Mouse (Mus musculus) limb, embryonic 13.5 days (tissue): ENCODE measurements around the gene Prpf31. TPM values are rescaled to one million over a fixed set of nuclear protein-coding genes. Genes with fewer than 3 reads are reported as not detected.

ENCODE experiments used
- ATAC-seq: fragments of 200-750 bp; cut with Nextera tagmentation; 2 replicates; pipeline ENCODE4 v1.8.0; 2017; ENCODE audit warnings: low read depth, moderate number of reproducible peaks, moderate TSS enrichment; ENCODE audit not compliant: low FRiP score
- H3K27ac ChIP-seq: fragments of 300-500 bp; sonication (generic); 2 replicates; pipeline ENCODE4 v1.5.1; 2015; ENCODE audit warnings: inconsistent platforms, mild to moderate bottlenecking, moderate library complexity
- H3K27me3 ChIP-seq: fragments of 300-500 bp; sonication (generic); 2 replicates; pipeline ENCODE4 v1.6.1; 2015; ENCODE audit warnings: mild to moderate bottlenecking, inconsistent platforms
- H3K36me3 ChIP-seq: fragments of 300-500 bp; sonication (generic); 2 replicates; pipeline ENCODE4 v1.6.1; 2015; ENCODE audit warnings: inconsistent platforms, mild to moderate bottlenecking, moderate library complexity
- H3K4me1 ChIP-seq: fragments of 300-500 bp; sonication (generic); 2 replicates; pipeline ENCODE4 v1.6.1; 2015; ENCODE audit warnings: inconsistent platforms
- H3K4me2 ChIP-seq: fragments of 300-500 bp; sonication (generic); replicated peaks from 2 replicates; pipeline ENCODE4 v1.6.1; 2015; ENCODE audit warnings: inconsistent platforms, mild to moderate bottlenecking, moderate library complexity
- H3K4me3 ChIP-seq: fragments of 300-500 bp; sonication (generic); 2 replicates; pipeline ENCODE4 v1.5.1; 2015; ENCODE audit warnings: moderate library complexity, mild to moderate bottlenecking, inconsistent platforms
- H3K9ac ChIP-seq: fragments of 300-500 bp; sonication (generic); 2 replicates; pipeline ENCODE4 v1.6.1; 2015; ENCODE audit warnings: mild to moderate bottlenecking, inconsistent platforms
- H3K9me3 ChIP-seq: fragments of 300-500 bp; sonication (generic); 2 replicates; pipeline ENCODE4 v1.6.1; 2016; ENCODE audit warnings: inconsistent platforms
- WGBS: fragments of 180-500 bp; shearing (Covaris S2); methylation state at CpG from one replicate; pipeline ENCODE4 v1.1.7; 2015; 5-methylcytosine and 5-hydroxymethylcytosine counted together
- microRNA-seq: library from miRNA; unstranded; fragments of <30 nt; microRNA quantifications from one replicate; pipeline ENCODE4, GENCODE M21; 2016
- polyA plus RNA-seq: library from polyadenylated mRNA; unstranded; fragments of >200 nt; fragmentation: Nextera tagmentation; extraction: Ambion mirVana; gene quantifications from 2 replicates; pipeline ENCODE4 v1.2.1, GENCODE M21; 2015

The Prpf31 gene
- polyA plus RNA-seq, 1 experiment from 2014 or later = 121 TPM

DNA sequence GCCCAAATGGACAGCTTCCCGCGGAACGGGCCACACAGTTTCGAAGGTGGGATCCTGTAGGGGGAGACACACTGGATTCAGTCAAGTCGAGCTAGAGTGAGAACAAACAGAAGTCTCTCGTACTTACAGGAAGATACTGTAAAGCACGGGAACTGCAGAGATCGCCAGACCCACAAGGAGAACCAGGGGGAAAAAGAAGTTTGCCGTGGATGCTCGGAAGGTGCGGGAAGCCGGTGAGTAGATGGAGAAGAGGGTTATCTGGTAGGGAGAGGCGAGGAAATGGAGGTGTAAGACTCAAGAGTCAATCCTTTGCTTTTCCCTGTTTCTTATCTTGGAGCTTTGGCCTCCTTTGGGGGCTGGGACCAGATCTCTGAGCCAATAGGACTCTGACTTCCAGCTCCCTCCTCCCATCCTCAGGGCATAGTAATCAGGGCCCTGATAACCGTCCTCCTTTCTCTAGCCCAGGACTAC lies 37.2 kb downstream of the Prpf31 start:
- H3K4me2 ChIP-seq = peak overlapping the region; percentile 31
- ATAC-seq = no peak

GRCm38 (mm10) chr7:3674507-3675227 lies 44.9 kb downstream of the Prpf31 start:
- no peaks in the 10 kb centered on the region for H3K9me3 ChIP-seq
- H3K4me3 ChIP-seq = no peak overlapping the region
- peak; percentile 81 for ATAC-seq
- H3K4me1 ChIP-seq = no peaks in the 10 kb centered on the region
- no peak overlapping the region for H3K4me2 ChIP-seq
- 71% methylated on average over 10 of the region's 10 CpGs for WGBS
- H3K27me3 ChIP-seq = no peaks in the 10 kb centered on the region
- H3K9ac ChIP-seq = no peak overlapping the region
- peaks cover 17% of the 10 kb centered on the region for H3K36me3 ChIP-seq
- no peak overlapping the region for H3K27ac ChIP-seq

More for the DNA sequence above, 37.2 kb downstream of the Prpf31 start:
- Histone ChIP-seq H3K4me3 (no peak overlapping the region), H3K27me3 (no peaks in the 10 kb centered on the region), H3K4me1 (peaks cover 23% of the 10 kb centered on the region), H3K27ac (no peak overlapping the region), H3K36me3 (peaks cover 17% of the 10 kb centered on the region), H3K9ac (no peak overlapping the region), H3K9me3 (no peaks in the 10 kb centered on the region)
- WGBS = 13% methylated on average over 14 of the region's 14 CpGs

GRCm38 (mm10) chr7:3675228-3675548 lies 45.4 kb downstream of the Prpf31 start:
- Histone ChIP-seq H3K4me1 (no peaks in the 10 kb centered on the region), H3K9ac (no peak overlapping the region), H3K4me3 (no peak overlapping the region), H3K4me2 (no peak overlapping the region), H3K9me3 (no peaks in the 10 kb centered on the region), H3K27me3 (no peaks in the 10 kb centered on the region), H3K27ac (no peak overlapping the region), H3K36me3 (peaks cover 18% of the 10 kb centered on the region)
- ATAC-seq = 0 out of 2 replicates have a peak, but pooled peaks have one; percentile 10
- WGBS = 79% methylated on average over 3 of the region's 3 CpGs

DNA sequence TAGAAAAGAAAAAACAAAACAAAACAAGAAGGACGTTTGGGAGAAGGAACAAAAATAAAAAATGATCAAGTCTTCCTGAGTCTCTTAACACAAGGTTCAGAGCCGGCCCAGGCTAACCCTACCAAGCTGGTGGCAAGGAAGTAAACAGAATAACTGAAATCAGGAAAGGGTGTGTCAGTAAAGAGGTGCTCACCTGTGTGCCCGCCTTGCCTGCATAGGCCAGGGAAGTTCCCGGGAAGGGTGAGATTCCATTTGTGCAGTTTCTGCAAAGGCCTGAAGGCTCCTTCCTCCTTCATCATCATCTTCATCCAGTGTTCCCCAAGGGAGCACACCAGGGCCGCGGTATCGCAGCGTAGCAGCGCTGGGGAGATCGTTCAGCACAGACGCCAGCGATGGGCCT lies 46.6 kb downstream of the Prpf31 start:
- no peak overlapping the region for H3K4me2 ChIP-seq
- H3K27ac ChIP-seq = no peak overlapping the region
- H3K9ac ChIP-seq = peak overlapping the region; percentile 25; the same call in 1 of the 2 replicates
- no peaks in the 10 kb centered on the region for H3K27me3 ChIP-seq
- H3K9me3 ChIP-seq = no peaks in the 10 kb centered on the region
- no peaks in the 10 kb centered on the region for H3K4me1 ChIP-seq
- no peak overlapping the region for H3K4me3 ChIP-seq
- peaks cover 28% of the 10 kb centered on the region for H3K36me3 ChIP-seq
- 89% methylated on average over 12 of the region's 12 CpGs for WGBS
- no peak for ATAC-seq

DNA sequence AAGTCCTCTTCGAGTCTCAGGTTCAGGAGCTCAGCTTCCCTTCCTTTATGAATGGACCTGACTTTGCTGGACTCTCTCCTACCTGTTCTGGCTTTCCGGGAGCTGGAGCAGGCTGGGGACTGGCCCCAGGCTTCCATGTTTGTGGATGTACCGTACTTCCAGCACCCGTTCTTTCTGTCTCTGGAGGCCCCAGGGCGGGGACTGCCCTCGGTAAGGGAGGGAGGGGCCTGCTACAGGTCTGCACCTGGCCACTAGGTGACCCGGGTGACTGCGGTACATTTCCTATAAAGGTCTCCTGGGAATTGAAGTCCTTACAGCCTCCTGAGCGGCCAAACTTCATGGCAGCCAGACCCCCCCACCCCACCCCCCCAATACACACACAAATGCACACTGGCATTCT lies 47.6 kb downstream of the Prpf31 start, which contains the start of gene Tmc4:
Tmc4 (minus strand) TSS at position 212 of the 400 bp plus-strand sequence.
- no peaks in the 10 kb centered on the region for H3K9me3 ChIP-seq
- peaks cover 36% of the 10 kb centered on the region for H3K36me3 ChIP-seq
- peak within 1 kb of the TSS; percentile 25; the same call in 1 of the 2 replicates for H3K9ac ChIP-seq
- ATAC-seq = no peak
- H3K4me1 ChIP-seq = no peaks in the 10 kb centered on the region
- no peaks in the 10 kb centered on the region for H3K27me3 ChIP-seq
- no peak within 1 kb of the TSS for H3K4me3 ChIP-seq
- no peak within 1 kb of the TSS for H3K27ac ChIP-seq
- 44% methylated on average over 9 of the region's 9 CpGs for WGBS
- no peak within 1 kb of the TSS for H3K4me2 ChIP-seq

DNA sequence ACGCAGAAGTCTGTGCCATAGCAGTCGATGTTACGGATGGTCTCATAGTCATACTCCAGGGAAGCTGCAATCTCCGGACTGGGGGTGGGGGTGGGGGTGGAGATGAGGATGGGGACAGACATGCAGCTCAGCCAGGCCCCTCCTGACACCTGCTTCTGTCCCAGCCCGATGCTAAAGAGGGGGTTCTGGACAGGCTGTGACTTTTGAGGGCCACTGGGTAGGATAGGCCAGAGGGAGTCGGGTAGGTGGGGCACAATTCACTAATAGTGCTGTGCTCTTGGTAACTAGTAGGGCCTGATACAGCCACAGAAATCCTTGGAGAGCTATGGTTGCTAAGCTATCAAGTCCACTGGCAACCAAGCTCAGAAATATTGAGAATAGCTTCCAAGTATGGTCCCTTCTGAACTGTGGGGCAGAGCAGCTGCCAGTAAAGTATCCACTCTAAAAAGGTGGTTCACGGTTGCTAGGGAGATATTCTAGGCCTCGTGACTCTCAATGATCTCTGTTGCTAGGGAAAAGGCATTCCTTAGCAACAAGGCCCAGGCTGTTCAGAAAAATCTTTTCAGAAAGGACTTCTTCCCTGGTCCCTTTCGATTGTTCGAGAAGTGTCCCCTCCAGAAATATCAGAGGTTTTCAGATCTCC lies 54.2 kb downstream of the Prpf31 start:
- H3K9me3 ChIP-seq = no peaks in the 10 kb centered on the region

DNA sequence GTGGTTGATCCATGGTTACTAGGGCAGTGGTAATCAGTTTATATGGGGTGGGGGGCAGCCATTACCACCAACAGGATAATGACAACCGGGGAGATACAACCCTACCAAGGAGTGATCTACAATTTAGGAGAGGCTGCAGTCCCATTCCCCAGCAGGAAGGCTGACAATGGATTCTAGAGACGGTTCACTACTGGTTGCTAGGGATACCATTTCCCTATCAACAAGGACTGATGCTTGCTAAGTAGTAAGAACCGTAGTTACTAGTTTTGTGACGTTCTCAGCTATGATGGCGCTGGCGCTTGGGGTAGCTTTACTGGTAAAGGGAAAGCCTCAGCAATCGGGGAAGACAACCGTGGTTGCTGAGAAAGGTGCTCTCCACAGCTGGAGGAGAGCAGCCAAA lies 54.9 kb downstream of the Prpf31 start:
- Histone ChIP-seq H3K9ac (no peak overlapping the region), H3K4me3 (no peak overlapping the region), H3K4me2 (no peak overlapping the region), H3K27me3 (no peaks in the 10 kb centered on the region), H3K4me1 (no peaks in the 10 kb centered on the region), H3K36me3 (peaks cover 80% of the 10 kb centered on the region), H3K27ac (no peak overlapping the region), H3K9me3 (no peaks in the 10 kb centered on the region)
- 91% methylated on average over 8 of the region's 8 CpGs for WGBS
- no peak for ATAC-seq

More for the DNA sequence above, 54.2 kb downstream of the Prpf31 start:
- ATAC-seq = no peak
- Histone ChIP-seq H3K4me1 (no peaks in the 10 kb centered on the region), H3K27ac (no peak overlapping the region), H3K9ac (no peak overlapping the region), H3K27me3 (no peaks in the 10 kb centered on the region), H3K4me2 (no peak overlapping the region), H3K4me3 (no peak overlapping the region), H3K36me3 (peaks cover 81% of the 10 kb centered on the region)
- 84% methylated on average over 10 of the region's 10 CpGs for WGBS

- no peaks in the 10 kb centered on the region for H3K9me3 ChIP-seq
- no peak overlapping the region for H3K27ac ChIP-seq
- H3K36me3 ChIP-seq = peaks cover 82% of the 10 kb centered on the region
- no peaks in the 10 kb centered on the region for H3K27me3 ChIP-seq
- no peak overlapping the region for H3K9ac ChIP-seq
- no peak overlapping the region for H3K4me2 ChIP-seq
- no peak for ATAC-seq
- H3K4me1 ChIP-seq = no peaks in the 10 kb centered on the region
- WGBS = 80% methylated on average over 31 of the region's 31 CpGs
- no peak overlapping the region for H3K4me3 ChIP-seq
Measured at GRCm38 (mm10) chr7:3685400-3686187, 55.8 kb downstream of the Prpf31 start.

- peak overlapping the region; percentile 97; the same call in 1 of the 2 replicates for H3K27ac ChIP-seq
- peaks cover 47% of the 10 kb centered on the region for H3K36me3 ChIP-seq
- peaks cover 27% of the 10 kb centered on the region for H3K4me1 ChIP-seq
- 30% methylated on average over 3 of the region's 3 CpGs for WGBS
- no peaks in the 10 kb centered on the region for H3K27me3 ChIP-seq
- H3K4me2 ChIP-seq = peak overlapping the region; percentile 84
- H3K9ac ChIP-seq = peak overlapping the region; percentile 94
- no peaks in the 10 kb centered on the region for H3K9me3 ChIP-seq
- ATAC-seq = no peak
- peak overlapping the region; percentile 84 for H3K4me3 ChIP-seq
Measured at GRCm38 (mm10) chr7:3691919-3692318, 62.1 kb downstream of the Prpf31 start.

Small RNA genes lying within 50 kb of the gene (microRNA-seq; reads per million reads assigned to microRNA genes)
- gene Gm25100 (not detected), gene Mir3572 (2.4 reads per million, percentile 8 among the genes with 10 or more reads in this experiment)

Other genes starting within 250 kb of the Prpf31 start
- 6.5 and 6.8 TPM in 2 replicates for gene Cacng8, start 239.3 kb upstream of the Prpf31 start, polyA plus RNA-seq
- 6.8 and 7.4 TPM in 2 replicates for gene Cacng6, start 205.8 kb upstream of the Prpf31 start, polyA plus RNA-seq
- 0.29 TPM in 1 of 2 replicates, not detected in the other for gene Tarm1, start 127.4 kb upstream of the Prpf31 start, polyA plus RNA-seq
- gene Oscar, start 13.8 kb upstream of the Prpf31 start, polyA plus RNA-seq = 0.08 and 0.14 TPM in 2 replicates
- 435 and 440 TPM in 2 replicates for gene Ndufa3, start 12.6 kb upstream of the Prpf31 start, polyA plus RNA-seq
- 29.5 and 29.8 TPM in 2 replicates for gene Tfpt, start 56 bp upstream of the Prpf31 start, polyA plus RNA-seq
- 63.7 and 66.8 TPM in 2 replicates for gene Cnot3, start 15.3 kb downstream of the Prpf31 start, polyA plus RNA-seq
- 19.0 and 20.3 TPM in 2 replicates for gene Leng1, start 35.9 kb downstream of the Prpf31 start, polyA plus RNA-seq
- gene Tmc4, start 47.6 kb downstream of the Prpf31 start, polyA plus RNA-seq = 5.7 and 6.2 TPM in 2 replicates
- 268 and 271 TPM in 2 replicates for gene Tsen34, start 62.9 kb downstream of the Prpf31 start, polyA plus RNA-seq
- 64.4 and 67.6 TPM in 2 replicates for gene Mboat7, start 63.5 kb downstream of the Prpf31 start, polyA plus RNA-seq
- gene Rps9, start 74.0 kb downstream of the Prpf31 start, polyA plus RNA-seq = 1,498 and 1,524 TPM in 2 replicates
- gene Pirb, start 90.4 kb downstream of the Prpf31 start, polyA plus RNA-seq = 0.37 and 0.46 TPM in 2 replicates
- not detected in 2 replicates for gene Gm15448, start 195.7 kb downstream of the Prpf31 start, polyA plus RNA-seq
- 0.08 and 0.14 TPM in 2 replicates for gene Pira2, start 215.1 kb downstream of the Prpf31 start, polyA plus RNA-seq